Mouse (Mus musculus) olfactory bulb, adult 2 months (tissue): ENCODE data around the gene Mapk11.

Source experiments
- CTCF ChIP-seq: fragments of 200-500 bp; IDR thresholded peaks from 2 replicates; pipeline ENCODE4 v1.5.1; 2012; ENCODE audit warnings: low read depth, mild to moderate bottlenecking, low read length, moderate library complexity; ENCODE audit not compliant: insufficient read depth
- POLR2A ChIP-seq: fragments of 200-500 bp; IDR thresholded peaks from 2 replicates; pipeline ENCODE4 v1.6.1; 2012; ENCODE audit warnings: mild to moderate bottlenecking, low read depth, low read length, moderate library complexity; ENCODE audit not compliant: insufficient read depth

DNA sequence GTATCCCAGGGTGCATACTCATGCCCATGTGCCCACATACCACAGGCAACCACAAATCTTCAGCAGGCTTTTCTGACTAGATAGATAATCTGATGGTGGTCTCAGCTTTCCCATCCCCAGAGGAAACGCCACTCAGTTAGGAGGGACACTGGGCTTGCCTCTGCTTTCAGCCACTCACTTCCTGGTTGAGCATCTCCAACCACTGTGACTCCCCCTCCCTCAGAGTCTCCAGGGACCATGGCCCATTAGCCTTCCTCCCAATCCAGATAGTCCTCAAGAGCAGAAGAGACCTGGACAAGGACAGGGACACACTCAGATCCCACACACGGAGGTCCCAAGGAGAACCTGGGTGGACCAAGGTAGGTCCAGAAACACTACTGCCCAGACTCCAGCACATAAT, 6.3 kb downstream of the Mapk11 start:
- TF ChIP-seq POLR2A = no peak
- no peak for TF ChIP-seq CTCF
